Mouse (Mus musculus): ENCODE results near the gene Gsc2. TPM values are rescaled to one million over a fixed set of nuclear protein-coding genes. Genes with fewer than 3 reads are reported as not detected.

Gene Gsc2
- polyA plus RNA-seq, 1 experiment from 2014 or later: not detected

DNA sequence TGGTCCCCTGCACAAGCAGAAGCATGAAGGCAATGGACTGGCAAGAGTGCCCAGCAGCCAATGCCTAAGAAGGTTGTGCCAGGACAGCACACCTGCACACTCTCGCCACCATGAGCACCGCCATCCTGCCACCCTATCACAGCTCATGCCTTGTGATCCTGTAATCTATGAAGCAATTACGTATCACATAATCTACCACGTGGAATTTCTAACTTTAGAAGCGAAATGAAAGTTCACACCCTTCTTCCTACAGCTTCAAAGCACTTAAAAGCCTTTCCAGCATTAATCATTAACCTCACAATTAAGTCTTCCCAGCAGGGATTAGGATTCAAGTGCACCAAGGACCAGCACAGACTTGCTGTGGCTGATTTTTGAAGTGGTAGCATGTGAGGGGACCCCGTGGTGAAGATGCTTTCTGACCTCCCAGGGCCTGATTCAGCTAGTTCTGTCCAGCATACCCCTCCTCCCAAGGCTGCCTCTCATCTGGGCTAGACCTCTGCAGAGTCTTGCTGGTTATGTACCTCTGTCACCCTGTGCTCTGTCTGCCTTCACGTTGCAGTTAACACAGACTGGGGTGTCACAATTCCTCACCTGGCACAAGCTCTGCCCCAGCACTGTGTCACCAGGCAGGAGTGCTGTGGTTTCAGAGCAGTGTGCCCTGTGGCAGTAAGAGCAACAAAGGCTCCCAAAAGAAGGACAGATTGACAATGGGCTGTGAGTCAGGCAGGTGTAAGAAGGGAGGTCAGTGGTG is 30.4 kb upstream of the Gsc2 start:
- no peak overlapping the region for H3K9ac ChIP-seq (ENCODE audit: low read depth, low read length)
- no peak overlapping the region for H3K4me3 ChIP-seq (ENCODE audit: low read depth, low read length)
- no peak for TF ChIP-seq CTCF (IDR thresholded peaks at IDR 0.05; ENCODE audit: low read depth)
- no peaks in the 10 kb centered on the region for H3K36me3 ChIP-seq (ENCODE audit: control insufficient read depth, insufficient read depth)
- no peaks in the 10 kb centered on the region for H3K9me3 ChIP-seq (ENCODE audit: control insufficient read depth)
- WGBS: 28% methylated on average over 7 of the region's 7 CpGs
- H3K27ac ChIP-seq (ENCODE audit: low read depth, low read length): no peak overlapping the region
- H3K27me3 ChIP-seq (replicated peaks; ENCODE audit: control insufficient read depth, insufficient read depth, low read length): no peaks in the 10 kb centered on the region
- H3K4me1 ChIP-seq (replicated peaks; ENCODE audit: control insufficient read depth, insufficient read depth, low read length): no peaks in the 10 kb centered on the region
- peak; percentile 81 for ATAC-seq
- peak overlapping the region; percentile 27; the same call in 1 of the 2 replicates for H3K4me2 ChIP-seq (replicated peaks; ENCODE audit: low read depth)

DNA sequence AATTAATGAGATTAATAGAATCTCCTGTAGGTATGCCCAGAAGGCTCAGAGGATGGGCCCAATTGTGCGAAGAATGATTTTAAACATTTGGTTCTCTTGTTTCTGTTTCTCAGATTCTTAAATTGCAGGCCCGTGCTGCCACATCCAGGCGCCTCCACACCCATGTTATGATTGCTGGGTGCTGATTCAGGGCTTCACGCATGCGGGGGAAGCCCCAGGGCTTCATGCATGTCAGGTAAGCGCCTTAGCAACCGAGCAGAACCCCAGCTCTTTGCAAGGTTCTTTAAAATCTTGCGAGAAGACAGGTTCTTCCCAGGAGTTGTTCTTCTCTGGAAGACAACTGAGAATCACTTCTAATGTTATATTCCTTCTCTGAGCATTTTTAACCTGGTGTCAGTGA is 28.6 kb upstream of the Gsc2 start:
- Histone ChIP-seq H3K9ac (ENCODE audit: low read depth, low read length) (no peak overlapping the region), H3K4me3 (ENCODE audit: low read depth, low read length) (no peak overlapping the region), H3K9me3 (ENCODE audit: control insufficient read depth) (no peaks in the 10 kb centered on the region), H3K27ac (ENCODE audit: low read depth, low read length) (no peak overlapping the region), H3K4me1 (replicated peaks; ENCODE audit: control insufficient read depth, insufficient read depth, low read length) (no peaks in the 10 kb centered on the region), H3K27me3 (replicated peaks; ENCODE audit: control insufficient read depth, insufficient read depth, low read length) (no peaks in the 10 kb centered on the region), H3K36me3 (ENCODE audit: control insufficient read depth, insufficient read depth) (no peaks in the 10 kb centered on the region), H3K4me2 (replicated peaks; ENCODE audit: low read depth) (no peak overlapping the region)
- no peak for ATAC-seq
- 66% methylated on average over 8 of the region's 8 CpGs for WGBS
- TF ChIP-seq CTCF (IDR thresholded peaks at IDR 0.05; ENCODE audit: low read depth): no peak

DNA sequence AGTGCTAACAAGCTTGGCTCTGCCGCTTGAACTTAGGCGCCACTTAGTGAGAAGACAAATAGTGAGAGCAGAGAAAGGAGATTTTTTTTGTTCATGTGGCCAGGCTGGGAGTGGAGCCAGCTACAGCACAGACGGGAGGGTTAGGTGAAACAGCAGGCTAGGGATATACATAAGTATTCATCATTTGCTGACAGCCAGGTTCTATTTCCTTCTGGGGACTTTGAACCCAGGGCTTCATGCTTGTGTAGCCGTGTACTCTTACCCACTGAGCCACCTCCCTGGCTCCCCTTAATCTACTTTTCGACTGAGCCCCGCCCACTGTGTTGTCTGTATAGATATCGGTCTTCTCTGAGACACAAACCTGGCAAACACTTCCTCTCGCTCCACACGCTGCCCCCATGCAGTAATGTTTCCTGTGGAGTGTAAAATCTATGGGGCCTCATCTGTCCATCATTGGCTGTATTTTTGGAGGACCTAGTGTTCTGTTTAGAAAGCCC is 24.4 kb upstream of the Gsc2 start:
- Histone ChIP-seq H3K4me3 (ENCODE audit: low read depth, low read length) (no peak overlapping the region), H3K27me3 (replicated peaks; ENCODE audit: control insufficient read depth, insufficient read depth, low read length) (peaks cover 13% of the 10 kb centered on the region; the same call in 1 of the 2 replicates), H3K36me3 (ENCODE audit: control insufficient read depth, insufficient read depth) (no peaks in the 10 kb centered on the region), H3K4me1 (replicated peaks; ENCODE audit: control insufficient read depth, insufficient read depth, low read length) (no peaks in the 10 kb centered on the region), H3K9me3 (ENCODE audit: control insufficient read depth) (no peaks in the 10 kb centered on the region), H3K27ac (ENCODE audit: low read depth, low read length) (peak overlapping the region; percentile 63), H3K4me2 (replicated peaks; ENCODE audit: low read depth) (peak overlapping the region; percentile 27), H3K9ac (ENCODE audit: low read depth, low read length) (no peak overlapping the region)
- 13% methylated on average over 9 of the region's 9 CpGs for WGBS
- no peak for TF ChIP-seq CTCF (IDR thresholded peaks at IDR 0.05; ENCODE audit: low read depth)
- peak; percentile 88 for ATAC-seq

DNA sequence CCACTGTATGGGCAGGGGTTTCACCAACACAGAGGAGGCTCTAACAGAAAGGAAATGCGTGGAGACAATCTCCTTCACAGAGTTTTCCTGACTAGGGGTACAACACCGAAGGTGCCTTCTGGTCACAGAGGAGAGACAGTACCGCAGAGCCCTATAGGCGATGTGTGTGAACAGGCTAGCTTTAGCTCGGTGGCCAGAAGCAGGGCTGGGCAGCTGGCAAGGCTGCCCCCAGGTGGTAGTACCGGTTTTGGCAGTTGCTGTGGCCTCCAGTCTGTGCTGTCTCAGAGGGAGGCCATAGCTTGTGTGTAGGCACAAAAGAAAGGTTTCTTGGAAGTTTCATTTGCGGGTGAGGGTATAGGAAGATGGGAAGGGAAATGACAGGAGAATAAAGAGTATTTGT is 24.0 kb upstream of the Gsc2 start:
- peak; percentile 94 for ATAC-seq
- peaks cover 13% of the 10 kb centered on the region; the same call in 1 of the 2 replicates for H3K27me3 ChIP-seq (replicated peaks; ENCODE audit: control insufficient read depth, insufficient read depth, low read length)
- TF ChIP-seq CTCF (IDR thresholded peaks at IDR 0.05; ENCODE audit: low read depth): peak; percentile 91
- peak overlapping the region; percentile 63; the same call in 1 of the 2 replicates for H3K27ac ChIP-seq (ENCODE audit: low read depth, low read length)
- no peaks in the 10 kb centered on the region for H3K4me1 ChIP-seq (replicated peaks; ENCODE audit: control insufficient read depth, insufficient read depth, low read length)
- H3K36me3 ChIP-seq (ENCODE audit: control insufficient read depth, insufficient read depth): no peaks in the 10 kb centered on the region
- H3K4me3 ChIP-seq (ENCODE audit: low read depth, low read length): no peak overlapping the region
- H3K4me2 ChIP-seq (replicated peaks; ENCODE audit: low read depth): peak overlapping the region; percentile 27
- no peaks in the 10 kb centered on the region for H3K9me3 ChIP-seq (ENCODE audit: control insufficient read depth)
- WGBS: 10% methylated on average over 7 of the region's 7 CpGs
- H3K9ac ChIP-seq (ENCODE audit: low read depth, low read length): no peak overlapping the region

DNA sequence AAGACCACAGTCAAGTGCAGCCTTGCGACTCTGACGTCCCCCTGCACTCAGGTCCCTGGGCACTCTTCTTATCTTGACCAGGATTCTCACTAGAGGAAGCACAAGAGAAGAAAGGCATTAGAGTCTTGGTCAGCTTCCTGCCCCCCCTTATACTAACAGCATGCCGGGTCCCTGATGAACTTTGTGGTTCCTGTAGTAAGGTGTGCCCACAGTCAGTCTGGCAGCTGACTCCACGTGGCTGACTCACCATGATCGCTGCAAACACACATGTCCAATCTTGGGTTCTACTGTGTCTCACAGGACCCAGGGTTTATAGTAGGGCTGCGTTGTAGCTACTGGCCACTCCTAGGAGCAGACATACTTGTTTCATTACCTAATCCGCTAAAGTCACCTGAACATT is 23.3 kb upstream of the Gsc2 start:
- no peaks in the 10 kb centered on the region for H3K36me3 ChIP-seq (ENCODE audit: control insufficient read depth, insufficient read depth)
- peaks cover 13% of the 10 kb centered on the region; the same call in 1 of the 2 replicates for H3K27me3 ChIP-seq (replicated peaks; ENCODE audit: control insufficient read depth, insufficient read depth, low read length)
- H3K4me1 ChIP-seq (replicated peaks; ENCODE audit: control insufficient read depth, insufficient read depth, low read length): no peaks in the 10 kb centered on the region
- peak; percentile 42; the same call in 1 of the 2 replicates for ATAC-seq
- no peak overlapping the region for H3K4me2 ChIP-seq (replicated peaks; ENCODE audit: low read depth)
- H3K27ac ChIP-seq (ENCODE audit: low read depth, low read length): no peak overlapping the region
- WGBS: 54% methylated on average over 7 of the region's 7 CpGs
- TF ChIP-seq CTCF (IDR thresholded peaks at IDR 0.05; ENCODE audit: low read depth): no peak
- no peaks in the 10 kb centered on the region for H3K9me3 ChIP-seq (ENCODE audit: control insufficient read depth)
- no peak overlapping the region for H3K9ac ChIP-seq (ENCODE audit: low read depth, low read length)
- no peak overlapping the region for H3K4me3 ChIP-seq (ENCODE audit: low read depth, low read length)

DNA sequence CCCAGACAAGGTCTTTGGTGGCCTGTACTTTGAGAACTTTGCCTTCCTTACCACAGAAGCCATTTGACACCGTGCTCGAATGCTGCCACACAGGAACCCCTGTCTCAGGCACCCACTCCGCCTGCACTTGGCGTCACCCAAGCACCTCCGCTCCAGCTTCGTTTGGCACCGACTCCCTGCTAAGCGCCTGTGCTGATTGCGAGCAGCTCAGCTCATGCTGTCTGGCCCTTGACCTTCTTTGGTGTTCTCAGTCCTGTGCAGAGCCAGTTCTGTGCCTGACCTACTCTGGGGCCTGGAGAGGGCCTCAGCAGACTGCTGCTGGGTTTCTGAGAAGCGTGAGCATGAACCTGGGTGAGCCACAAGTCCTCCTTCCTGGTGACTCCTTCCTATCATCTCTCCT is 21.9 kb upstream of the Gsc2 start:
- ATAC-seq: no peak
- Histone ChIP-seq H3K4me2 (replicated peaks; ENCODE audit: low read depth) (no peak overlapping the region), H3K27me3 (replicated peaks; ENCODE audit: control insufficient read depth, insufficient read depth, low read length) (peaks cover 13% of the 10 kb centered on the region; the same call in 1 of the 2 replicates), H3K9me3 (ENCODE audit: control insufficient read depth) (no peaks in the 10 kb centered on the region), H3K4me1 (replicated peaks; ENCODE audit: control insufficient read depth, insufficient read depth, low read length) (no peaks in the 10 kb centered on the region), H3K36me3 (ENCODE audit: control insufficient read depth, insufficient read depth) (no peaks in the 10 kb centered on the region), H3K9ac (ENCODE audit: low read depth, low read length) (no peak overlapping the region), H3K4me3 (ENCODE audit: low read depth, low read length) (no peak overlapping the region), H3K27ac (ENCODE audit: low read depth, low read length) (no peak overlapping the region)
- TF ChIP-seq CTCF (IDR thresholded peaks at IDR 0.05; ENCODE audit: low read depth): no peak
- 82% methylated on average over 10 of the region's 10 CpGs for WGBS

Measured in intestine, postnatal 0 days (tissue).